Mouse (Mus musculus): Measurements from ENCODE around the gene Adam12. TPM values are rescaled to one million over a fixed set of nuclear protein-coding genes. Genes with fewer than 3 reads are reported as not detected.

Adam12 gene
- polyA plus RNA-seq, 1 experiment from 2014 or later: 5.4 TPM

DNA sequence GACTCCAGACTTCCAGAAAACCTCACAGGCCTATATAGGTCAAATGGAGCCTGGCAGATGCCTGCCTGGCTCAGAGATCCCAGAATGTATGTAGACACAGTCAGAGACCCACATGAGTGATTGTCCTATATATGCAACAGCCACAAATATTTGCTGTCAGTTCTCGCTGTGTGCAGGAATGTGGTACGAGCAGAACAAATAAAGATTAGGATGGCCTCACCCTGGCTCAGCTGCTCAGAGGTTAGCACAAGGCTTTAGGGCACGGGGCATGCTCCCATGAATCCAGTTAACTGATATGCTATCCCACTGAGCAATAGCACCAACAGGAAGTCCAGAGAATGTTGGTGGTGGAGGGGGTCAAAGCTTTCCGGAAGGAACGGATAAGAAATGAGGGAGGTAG, 261.5 kb downstream of the Adam12 start:
- no peak overlapping the region for H3K4me3 ChIP-seq (ENCODE audit: low read depth, low read length)
- H3K27ac ChIP-seq (ENCODE audit: low read depth, low read length): no peak overlapping the region
- DNase-seq (ENCODE audit: low spot score) (no peak), ATAC-seq (ENCODE audit: insufficient read depth, low FRiP score, low TSS enrichment) (no peak)
- H3K9ac ChIP-seq (ENCODE audit: low read length): no peak overlapping the region
- H3K4me1 ChIP-seq (ENCODE audit: control insufficient read depth, insufficient read depth, low read length): no peaks in the 10 kb centered on the region
- no peak overlapping the region for H3K4me2 ChIP-seq (ENCODE audit: low read depth)
- 70% methylated on average over 5 of the region's 5 CpGs for WGBS
- H3K9me3 ChIP-seq (ENCODE audit: control insufficient read depth, low read length): no peaks in the 10 kb centered on the region
- H3K27me3 ChIP-seq (ENCODE audit: control insufficient read depth, insufficient read depth, low read length): no peaks in the 10 kb centered on the region
- no peaks in the 10 kb centered on the region for H3K36me3 ChIP-seq (ENCODE audit: control insufficient read depth, insufficient read depth, low read length)

DNA sequence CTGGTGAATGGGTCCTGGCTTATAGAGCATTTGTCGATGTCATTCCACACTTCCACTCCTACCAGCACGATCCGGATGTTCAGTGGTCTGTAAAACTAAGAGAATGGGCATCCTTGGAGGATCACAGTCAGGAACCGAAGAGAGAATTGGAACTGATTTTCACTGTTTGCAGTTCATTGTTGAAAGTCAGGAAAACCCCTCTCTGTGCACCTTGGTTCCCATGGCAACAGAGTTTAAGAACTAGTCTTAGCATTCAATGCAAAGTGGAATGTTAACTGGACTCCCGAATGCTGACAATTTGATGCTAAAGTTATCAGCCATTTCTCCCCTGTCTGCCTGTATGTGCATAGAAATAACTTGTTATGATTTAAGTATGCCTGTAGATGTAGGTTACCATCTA, 264.0 kb downstream of the Adam12 start:
- 67% methylated on average over 5 of the region's 5 CpGs for WGBS
- Histone ChIP-seq H3K36me3 (ENCODE audit: control insufficient read depth, insufficient read depth, low read length) (no peaks in the 10 kb centered on the region), H3K9me3 (ENCODE audit: control insufficient read depth, low read length) (no peaks in the 10 kb centered on the region), H3K4me1 (ENCODE audit: control insufficient read depth, insufficient read depth, low read length) (no peaks in the 10 kb centered on the region), H3K27me3 (ENCODE audit: control insufficient read depth, insufficient read depth, low read length) (no peaks in the 10 kb centered on the region), H3K27ac (ENCODE audit: low read depth, low read length) (no peak overlapping the region), H3K4me2 (ENCODE audit: low read depth) (no peak overlapping the region), H3K9ac (ENCODE audit: low read length) (no peak overlapping the region), H3K4me3 (ENCODE audit: low read depth, low read length) (no peak overlapping the region)
- ATAC-seq (ENCODE audit: insufficient read depth, low FRiP score, low TSS enrichment): no peak
- no peak for DNase-seq (ENCODE audit: low spot score)

DNA sequence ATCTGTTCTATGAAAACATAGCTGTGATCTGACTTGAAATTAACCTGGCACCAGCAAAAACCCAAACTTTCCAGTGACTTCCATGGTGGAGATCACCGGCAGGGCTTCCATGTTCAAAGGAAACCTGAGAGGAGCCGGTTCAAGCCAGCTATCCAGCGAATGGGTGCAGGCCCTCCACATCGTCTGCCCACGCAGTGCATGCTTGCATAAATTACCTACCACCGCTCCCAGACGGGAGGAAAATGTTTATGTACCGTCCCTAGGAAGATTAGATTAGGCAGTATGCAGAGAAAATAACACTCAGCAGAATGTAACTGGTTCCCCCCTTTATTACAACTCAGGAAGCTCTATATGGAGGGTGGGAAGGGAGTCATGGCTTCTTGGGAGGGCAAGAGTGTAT, 268.4 kb downstream of the Adam12 start:
- Histone ChIP-seq H3K36me3 (ENCODE audit: control insufficient read depth, insufficient read depth, low read length) (no peaks in the 10 kb centered on the region), H3K9ac (ENCODE audit: low read length) (no peak overlapping the region), H3K27ac (ENCODE audit: low read depth, low read length) (no peak overlapping the region), H3K4me3 (ENCODE audit: low read depth, low read length) (no peak overlapping the region), H3K9me3 (ENCODE audit: control insufficient read depth, low read length) (no peaks in the 10 kb centered on the region), H3K27me3 (ENCODE audit: control insufficient read depth, insufficient read depth, low read length) (no peaks in the 10 kb centered on the region), H3K4me2 (ENCODE audit: low read depth) (no peak overlapping the region), H3K4me1 (ENCODE audit: control insufficient read depth, insufficient read depth, low read length) (no peaks in the 10 kb centered on the region)
- DNase-seq (ENCODE audit: low spot score): no peak
- ATAC-seq (ENCODE audit: insufficient read depth, low FRiP score, low TSS enrichment): no peak
- 81% methylated on average over 8 of the region's 8 CpGs for WGBS

DNA sequence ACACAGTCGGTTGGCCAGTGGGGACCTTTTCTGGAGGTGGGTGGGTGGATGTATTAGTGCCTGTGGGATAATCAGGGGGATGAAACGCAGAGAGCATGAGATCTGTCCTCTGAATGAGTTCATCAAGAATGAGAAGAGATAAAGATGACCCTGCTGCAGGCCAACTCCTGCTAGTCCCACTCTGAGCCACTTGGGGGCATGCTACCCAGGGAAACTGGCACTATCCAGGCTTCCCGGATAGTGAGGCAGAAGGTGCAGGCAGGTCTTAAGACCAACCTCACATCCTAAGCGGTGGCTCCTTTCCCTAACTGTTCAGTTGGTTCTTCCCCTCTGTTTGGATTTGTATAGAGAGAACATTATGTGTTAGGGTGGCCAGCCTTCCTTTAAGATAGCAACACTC, 272.7 kb downstream of the Adam12 start:
- no peak overlapping the region for H3K4me2 ChIP-seq (ENCODE audit: low read depth)
- no peak overlapping the region for H3K27ac ChIP-seq (ENCODE audit: low read depth, low read length)
- no peaks in the 10 kb centered on the region for H3K4me1 ChIP-seq (ENCODE audit: control insufficient read depth, insufficient read depth, low read length)
- no peaks in the 10 kb centered on the region for H3K36me3 ChIP-seq (ENCODE audit: control insufficient read depth, insufficient read depth, low read length)
- no peak overlapping the region for H3K4me3 ChIP-seq (ENCODE audit: low read depth, low read length)
- ATAC-seq (ENCODE audit: insufficient read depth, low FRiP score, low TSS enrichment) (no peak), DNase-seq (ENCODE audit: low spot score) (peak; percentile 36)
- WGBS: 63% methylated on average over 4 of the region's 4 CpGs
- H3K9ac ChIP-seq (ENCODE audit: low read length): no peak overlapping the region
- H3K27me3 ChIP-seq (ENCODE audit: control insufficient read depth, insufficient read depth, low read length): no peaks in the 10 kb centered on the region
- H3K9me3 ChIP-seq (ENCODE audit: control insufficient read depth, low read length): no peaks in the 10 kb centered on the region

GRCm38 (mm10) chr7:133957873-133958272, 274.1 kb downstream of the Adam12 start:
- ATAC-seq (ENCODE audit: insufficient read depth, low FRiP score, low TSS enrichment): no peak
- Histone ChIP-seq H3K36me3 (ENCODE audit: control insufficient read depth, insufficient read depth, low read length) (no peaks in the 10 kb centered on the region), H3K27me3 (ENCODE audit: control insufficient read depth, insufficient read depth, low read length) (no peaks in the 10 kb centered on the region), H3K4me2 (ENCODE audit: low read depth) (no peak overlapping the region), H3K9me3 (ENCODE audit: control insufficient read depth, low read length) (no peaks in the 10 kb centered on the region), H3K27ac (ENCODE audit: low read depth, low read length) (no peak overlapping the region), H3K9ac (ENCODE audit: low read length) (no peak overlapping the region), H3K4me1 (ENCODE audit: control insufficient read depth, insufficient read depth, low read length) (no peaks in the 10 kb centered on the region), H3K4me3 (ENCODE audit: low read depth, low read length) (no peak overlapping the region)
- 36% methylated on average over 2 of the region's 2 CpGs for WGBS
- DNase-seq (ENCODE audit: low spot score): peak; percentile 35

DNA sequence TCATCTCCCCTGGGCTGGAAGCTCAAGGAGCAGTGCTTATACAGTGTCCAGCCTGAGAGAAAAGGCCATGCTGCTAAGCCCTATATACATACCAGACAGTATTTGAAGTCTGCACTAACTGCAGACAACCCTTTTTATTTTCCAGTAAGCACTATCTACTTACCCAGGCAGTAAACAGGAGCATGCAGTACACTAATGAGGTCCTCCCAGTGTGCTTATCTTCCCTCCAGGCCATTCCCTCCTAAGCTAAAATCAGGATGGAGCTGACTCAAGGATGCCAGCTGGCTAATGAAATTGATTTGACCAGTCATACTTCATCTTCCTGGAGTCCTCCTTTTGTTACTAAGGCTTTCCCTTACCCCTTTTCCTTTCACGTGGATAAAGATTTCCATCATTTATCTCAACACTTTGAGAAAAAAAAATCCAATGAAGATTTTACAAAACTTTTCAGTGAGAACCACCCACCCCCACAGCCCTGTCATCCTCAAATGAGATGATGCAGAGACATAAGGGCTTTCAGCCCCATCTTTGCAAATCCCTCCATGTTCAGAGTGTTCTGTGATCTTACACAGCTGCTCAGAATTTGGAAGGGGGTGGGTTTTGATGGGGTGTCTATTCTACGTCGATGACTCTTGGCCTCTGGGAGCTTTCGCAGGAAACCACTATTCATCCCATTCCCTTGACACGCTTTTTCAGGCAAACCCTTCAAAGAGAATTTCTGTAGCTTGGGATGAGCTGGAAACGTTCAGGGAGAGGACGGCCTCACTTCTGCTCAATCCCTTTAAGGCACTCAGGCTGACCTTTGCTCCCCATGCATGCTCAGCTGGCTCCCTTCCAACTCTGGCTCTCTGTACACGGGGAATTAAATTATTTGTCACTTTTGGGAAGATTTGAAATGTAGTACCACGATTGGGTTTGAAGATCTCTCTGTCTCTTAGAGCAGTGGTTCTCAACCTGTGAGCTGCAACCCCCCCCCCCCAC, 277.5 kb downstream of the Adam12 start:
- H3K4me2 ChIP-seq (ENCODE audit: low read depth): no peak overlapping the region
- DNase-seq (ENCODE audit: low spot score) (no peak), ATAC-seq (ENCODE audit: insufficient read depth, low FRiP score, low TSS enrichment) (no peak)
- no peaks in the 10 kb centered on the region for H3K27me3 ChIP-seq (ENCODE audit: control insufficient read depth, insufficient read depth, low read length)
- H3K9me3 ChIP-seq (ENCODE audit: control insufficient read depth, low read length): no peaks in the 10 kb centered on the region
- H3K4me3 ChIP-seq (ENCODE audit: low read depth, low read length): no peak overlapping the region
- no peaks in the 10 kb centered on the region for H3K36me3 ChIP-seq (ENCODE audit: control insufficient read depth, insufficient read depth, low read length)
- H3K9ac ChIP-seq (ENCODE audit: low read length): no peak overlapping the region
- WGBS: 62% methylated on average over 9 of the region's 9 CpGs
- no peaks in the 10 kb centered on the region for H3K4me1 ChIP-seq (ENCODE audit: control insufficient read depth, insufficient read depth, low read length)
- no peak overlapping the region for H3K27ac ChIP-seq (ENCODE audit: low read depth, low read length)

- 87% methylated on average over 14 of the region's 14 CpGs for WGBS
- no peak overlapping the region for H3K4me2 ChIP-seq (ENCODE audit: low read depth)
Observed at GRCm38 (mm10) chr7:133951777-133952545, 280.0 kb downstream of the Adam12 start.

DNA sequence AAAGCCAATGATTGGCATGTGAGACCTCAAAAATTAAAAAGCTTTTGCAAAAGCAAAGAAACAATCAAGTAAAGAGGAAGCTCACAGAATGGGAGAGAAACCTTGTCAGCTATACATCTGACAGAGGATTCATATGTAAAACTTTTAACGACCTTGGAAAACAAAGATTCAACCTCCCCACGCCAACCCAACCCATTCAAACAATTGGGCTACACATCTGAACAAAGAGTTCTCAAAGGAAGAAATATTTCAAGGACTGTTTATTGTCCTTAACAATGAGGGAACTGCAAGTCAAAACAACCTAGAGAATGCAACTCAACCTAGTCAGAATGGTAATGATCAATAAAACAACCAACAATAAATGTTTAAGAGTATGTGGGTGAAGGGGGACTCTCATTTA, 284.6 kb downstream of the Adam12 start:
- ATAC-seq (ENCODE audit: insufficient read depth, low FRiP score, low TSS enrichment) (no peak), DNase-seq (ENCODE audit: low spot score) (no peak)
- Histone ChIP-seq H3K4me1 (ENCODE audit: control insufficient read depth, insufficient read depth, low read length) (no peaks in the 10 kb centered on the region), H3K27me3 (ENCODE audit: control insufficient read depth, insufficient read depth, low read length) (no peaks in the 10 kb centered on the region), H3K27ac (ENCODE audit: low read depth, low read length) (no peak overlapping the region), H3K9ac (ENCODE audit: low read length) (no peak overlapping the region), H3K36me3 (ENCODE audit: control insufficient read depth, insufficient read depth, low read length) (no peaks in the 10 kb centered on the region), H3K4me2 (ENCODE audit: low read depth) (no peak overlapping the region), H3K4me3 (ENCODE audit: low read depth, low read length) (no peak overlapping the region), H3K9me3 (ENCODE audit: control insufficient read depth, low read length) (no peaks in the 10 kb centered on the region)
- WGBS: 31% methylated on average over 2 of the region's 2 CpGs

More at GRCm38 (mm10) chr7:133951777-133952545, 280.0 kb downstream of the Adam12 start:
- Histone ChIP-seq H3K4me3 (ENCODE audit: low read depth, low read length) (no peak overlapping the region), H3K4me1 (ENCODE audit: control insufficient read depth, insufficient read depth, low read length) (no peaks in the 10 kb centered on the region), H3K27ac (ENCODE audit: low read depth, low read length) (no peak overlapping the region), H3K27me3 (ENCODE audit: control insufficient read depth, insufficient read depth, low read length) (no peaks in the 10 kb centered on the region), H3K9me3 (ENCODE audit: control insufficient read depth, low read length) (no peaks in the 10 kb centered on the region), H3K36me3 (ENCODE audit: control insufficient read depth, insufficient read depth, low read length) (no peaks in the 10 kb centered on the region), H3K9ac (ENCODE audit: low read length) (no peak overlapping the region)
- DNase-seq (ENCODE audit: low spot score): no peak
- ATAC-seq (ENCODE audit: insufficient read depth, low FRiP score, low TSS enrichment): no peak

Measured in neural tube, embryonic 11.5 days (tissue).